Mouse (Mus musculus): Measurements from ENCODE around the gene Evi2a. TPM values are rescaled to one million over a fixed set of nuclear protein-coding genes. Genes with fewer than 3 reads are reported as not detected.

Evi2a gene
- polyA plus RNA-seq, 1 experiment = 0.04 TPM

DNA sequence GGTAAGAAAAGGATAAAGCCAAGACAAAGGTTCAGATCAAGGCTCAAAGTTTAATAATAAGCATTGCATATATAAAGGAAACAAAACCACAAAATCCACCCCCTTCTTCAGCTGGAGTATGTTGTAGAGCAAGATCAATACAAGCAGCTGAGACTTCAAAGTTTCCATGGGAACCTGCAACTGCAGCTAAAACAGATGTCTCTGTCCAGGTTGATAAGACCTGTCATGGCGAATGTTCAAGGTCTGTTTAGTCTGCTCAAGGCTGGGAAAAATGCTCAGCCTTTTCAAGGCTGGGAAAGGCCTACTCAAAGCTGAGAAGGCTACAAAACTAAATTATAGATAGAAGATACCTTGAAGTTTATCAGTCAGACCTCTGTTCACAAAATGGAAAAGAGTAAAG lies 22.2 kb upstream of the Evi2a start:
- Histone ChIP-seq H3K4me1 (ENCODE audit: control insufficient read depth) (no peaks in the 10 kb centered on the region; the same call in none of the 2 replicates), H3K4me3 (replicated peaks) (no peak overlapping the region)

DNA sequence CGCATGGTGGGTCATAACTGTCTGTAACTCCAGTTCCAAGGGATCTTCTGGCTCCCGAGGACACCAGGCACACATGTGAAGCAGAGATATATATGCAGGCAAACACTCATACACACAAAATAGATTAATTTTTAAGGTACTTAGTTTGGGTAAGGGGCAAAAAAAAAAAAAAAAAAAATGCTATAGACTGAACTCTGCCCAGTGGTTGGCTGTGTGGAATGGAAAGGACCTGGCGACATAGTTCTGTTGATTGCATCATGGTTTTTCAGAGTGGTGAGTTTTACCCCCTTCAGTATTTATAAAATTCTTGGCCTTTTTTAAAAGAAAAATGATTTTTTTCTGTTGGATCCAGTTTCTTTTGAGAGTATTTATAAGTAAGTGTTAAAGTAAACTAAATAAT lies 5.9 kb upstream of the Evi2a start:
- Histone ChIP-seq H3K4me1 (ENCODE audit: control insufficient read depth) (peaks cover 6% of the 10 kb centered on the region), H3K4me3 (replicated peaks) (no peak overlapping the region), H3K9me3 (ENCODE audit: control insufficient read depth, low read length) (no peaks in the 10 kb centered on the region), H3K27me3 (ENCODE audit: control insufficient read depth) (no peaks in the 10 kb centered on the region), H3K36me3 (ENCODE audit: control insufficient read depth) (peaks cover 3% of the 10 kb centered on the region; the same call in 1 of the 2 replicates)
- TF ChIP-seq GATA1 (IDR thresholded peaks at IDR 0.05; ENCODE audit: low read length) (no peak), TAL1 (IDR thresholded peaks at IDR 0.05; ENCODE audit: low read length) (no peak)

More for the DNA sequence above, 22.2 kb upstream of the Evi2a start:
- Histone ChIP-seq H3K9me3 (ENCODE audit: control insufficient read depth, low read length) (no peaks in the 10 kb centered on the region), H3K36me3 (ENCODE audit: control insufficient read depth) (peaks cover 12% of the 10 kb centered on the region), H3K27me3 (ENCODE audit: control insufficient read depth) (no peaks in the 10 kb centered on the region)
- TF ChIP-seq TAL1 (IDR thresholded peaks at IDR 0.05; ENCODE audit: low read length) (no peak), GATA1 (IDR thresholded peaks at IDR 0.05; ENCODE audit: low read length) (no peak)

DNA sequence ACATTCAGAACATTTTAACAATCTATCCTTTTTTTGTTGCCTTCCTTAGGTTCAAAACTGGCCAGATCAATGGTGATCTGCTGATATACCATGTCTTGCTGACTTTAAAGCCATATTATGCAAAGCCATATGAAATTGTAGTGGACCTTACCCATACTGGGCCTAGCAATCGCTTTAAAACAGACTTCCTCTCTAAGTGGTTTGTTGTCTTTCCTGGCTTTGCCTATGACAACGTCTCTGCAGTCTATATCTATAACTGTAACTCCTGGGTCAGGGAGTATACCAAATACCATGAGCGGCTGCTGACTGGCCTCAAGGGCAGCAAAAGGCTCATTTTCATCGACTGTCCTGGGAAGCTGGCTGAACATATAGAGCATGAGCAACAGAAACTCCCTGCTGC lies 5.1 kb upstream of the Evi2a start:
- no peak overlapping the region for H3K4me3 ChIP-seq (replicated peaks)
- H3K9me3 ChIP-seq (ENCODE audit: control insufficient read depth, low read length) = no peaks in the 10 kb centered on the region
- H3K36me3 ChIP-seq (ENCODE audit: control insufficient read depth) = peaks cover 3% of the 10 kb centered on the region; the same call in 1 of the 2 replicates
- no peak for TF ChIP-seq GATA1 (IDR thresholded peaks at IDR 0.05; ENCODE audit: low read length)
- no peaks in the 10 kb centered on the region for H3K27me3 ChIP-seq (ENCODE audit: control insufficient read depth)
- H3K4me1 ChIP-seq (ENCODE audit: control insufficient read depth) = peaks cover 10% of the 10 kb centered on the region

DNA sequence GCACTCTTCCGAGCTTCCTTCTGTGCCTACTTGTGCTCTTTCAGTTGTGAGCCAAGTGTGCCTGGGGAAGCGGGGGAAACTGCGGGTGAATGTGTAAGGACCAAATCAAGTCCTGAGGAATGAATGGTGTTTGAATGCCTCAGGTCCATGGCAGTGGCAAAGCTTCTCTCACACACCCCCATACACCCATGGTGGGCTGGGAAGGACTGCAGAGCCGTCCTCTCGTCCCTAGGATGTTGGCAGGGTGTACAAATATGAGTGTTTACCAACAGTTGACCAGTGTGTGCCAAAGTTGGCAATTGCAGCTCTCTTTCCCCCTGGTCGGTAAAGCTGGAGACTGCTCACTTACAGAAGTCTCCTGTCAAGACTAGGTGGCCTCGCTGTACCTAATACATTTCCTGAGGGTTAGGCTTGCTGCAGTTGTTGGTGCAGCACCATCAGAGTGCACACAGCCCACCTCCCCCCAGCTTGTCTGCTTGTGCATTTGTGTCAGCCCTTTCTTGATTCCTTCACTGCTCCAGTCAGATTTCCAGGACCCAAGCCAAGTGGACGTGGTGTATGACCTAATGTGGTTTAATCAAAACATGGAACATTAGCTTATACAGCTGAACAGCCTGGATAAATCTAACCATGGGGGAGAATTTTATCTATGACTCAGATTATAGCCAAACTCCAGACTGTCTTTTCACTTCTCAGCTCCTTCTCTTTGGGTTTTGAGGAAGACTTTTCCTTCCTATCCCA lies 3.7 kb upstream of the Evi2a start:
- TF ChIP-seq TAL1 (IDR thresholded peaks at IDR 0.05; ENCODE audit: low read length) (no peak), GATA1 (IDR thresholded peaks at IDR 0.05; ENCODE audit: low read length) (no peak)
- no peak overlapping the region for H3K4me3 ChIP-seq (replicated peaks)
- H3K4me1 ChIP-seq (ENCODE audit: control insufficient read depth) = peaks cover 13% of the 10 kb centered on the region

DNA sequence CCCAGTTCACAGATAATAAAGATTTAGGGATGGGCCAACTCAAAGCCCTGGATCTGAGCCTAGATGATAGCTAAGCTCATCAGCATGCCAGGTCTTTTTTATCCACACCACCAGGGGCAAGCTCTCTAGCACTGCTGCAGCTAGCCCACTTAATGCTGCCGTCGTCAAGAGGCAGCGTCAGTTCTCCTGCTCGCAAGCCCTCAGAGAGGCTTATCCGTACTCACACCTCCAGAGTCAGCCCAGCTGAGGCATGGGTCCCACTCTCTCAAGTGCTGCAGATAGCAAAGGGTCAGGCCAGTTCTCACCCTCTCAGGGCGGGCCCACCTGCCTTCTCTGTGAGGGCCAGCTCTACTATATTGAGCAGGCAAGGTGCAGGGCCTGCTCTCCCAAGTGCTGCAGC lies 2.9 kb upstream of the Evi2a start:
- peaks cover 13% of the 10 kb centered on the region for H3K4me1 ChIP-seq (ENCODE audit: control insufficient read depth)
- no peak overlapping the region for H3K4me3 ChIP-seq (replicated peaks)
- TF ChIP-seq TAL1 (IDR thresholded peaks at IDR 0.05; ENCODE audit: low read length) = no peak
- no peak for TF ChIP-seq GATA1 (IDR thresholded peaks at IDR 0.05; ENCODE audit: low read length)
- peaks cover 3% of the 10 kb centered on the region; the same call in 1 of the 2 replicates for H3K36me3 ChIP-seq (ENCODE audit: control insufficient read depth)
- no peaks in the 10 kb centered on the region for H3K27me3 ChIP-seq (ENCODE audit: control insufficient read depth)
- H3K9me3 ChIP-seq (ENCODE audit: control insufficient read depth, low read length) = no peaks in the 10 kb centered on the region

More for the DNA sequence above, 3.7 kb upstream of the Evi2a start:
- Histone ChIP-seq H3K36me3 (ENCODE audit: control insufficient read depth) (peaks cover 3% of the 10 kb centered on the region; the same call in 1 of the 2 replicates), H3K27me3 (ENCODE audit: control insufficient read depth) (no peaks in the 10 kb centered on the region), H3K9me3 (ENCODE audit: control insufficient read depth, low read length) (no peaks in the 10 kb centered on the region)

DNA sequence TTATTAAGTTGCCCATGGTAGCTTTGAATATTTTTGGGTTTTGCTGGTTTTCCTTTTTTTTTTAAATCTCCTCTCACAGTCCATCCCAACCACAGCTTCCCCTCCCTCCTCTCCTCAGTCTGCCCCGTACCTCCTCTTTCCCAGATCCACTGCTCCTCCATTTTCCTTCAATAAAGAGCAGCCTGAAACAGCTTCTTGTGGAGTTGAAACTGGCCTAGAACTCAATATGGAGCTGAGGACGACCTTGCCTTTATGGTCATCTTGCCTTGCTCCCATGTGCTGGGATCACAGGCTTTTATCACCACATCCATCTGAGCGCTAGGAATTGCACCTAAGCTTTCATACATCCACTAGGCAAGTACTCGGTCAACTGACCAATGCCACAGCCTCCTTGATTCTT lies 1.1 kb upstream of the Evi2a start:
- peaks cover 25% of the 10 kb centered on the region for H3K4me1 ChIP-seq (ENCODE audit: control insufficient read depth)
- TF ChIP-seq TAL1 (IDR thresholded peaks at IDR 0.05; ENCODE audit: low read length) (no peak), GATA1 (IDR thresholded peaks at IDR 0.05; ENCODE audit: low read length) (no peak)

DNA sequence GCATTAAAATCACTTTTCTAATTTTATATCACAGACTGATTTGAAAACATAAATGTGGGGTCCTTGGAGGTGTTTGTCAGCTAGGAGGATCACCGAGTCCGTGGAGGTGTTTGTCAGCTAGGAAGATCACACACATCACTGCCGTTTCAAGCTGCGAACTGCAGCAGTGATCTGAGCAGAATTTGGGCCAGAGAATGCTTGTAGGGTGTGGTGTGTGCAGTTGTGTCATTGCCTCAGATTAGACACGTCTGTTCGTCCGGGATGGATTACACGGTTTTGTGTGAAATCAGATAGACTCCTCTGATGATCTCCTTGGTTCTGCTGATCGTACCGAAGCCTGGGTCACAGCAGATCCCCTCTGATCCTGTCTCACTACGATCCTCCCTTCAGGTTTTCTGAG lies 365 bp upstream of the Evi2a start:
- Histone ChIP-seq H3K4me3 (replicated peaks) (no peak overlapping the region), H3K9me3 (ENCODE audit: control insufficient read depth, low read length) (no peaks in the 10 kb centered on the region), H3K36me3 (ENCODE audit: control insufficient read depth) (no peaks in the 10 kb centered on the region; the same call in 1 of the 2 replicates), H3K4me1 (ENCODE audit: control insufficient read depth) (peaks cover 25% of the 10 kb centered on the region), H3K27me3 (ENCODE audit: control insufficient read depth) (no peaks in the 10 kb centered on the region)
- TF ChIP-seq GATA1 (IDR thresholded peaks at IDR 0.05; ENCODE audit: low read length) (no peak), TAL1 (IDR thresholded peaks at IDR 0.05; ENCODE audit: low read length) (no peak)

More for the DNA sequence above, 1.1 kb upstream of the Evi2a start:
- Histone ChIP-seq H3K4me3 (replicated peaks) (no peak overlapping the region), H3K27me3 (ENCODE audit: control insufficient read depth) (no peaks in the 10 kb centered on the region), H3K36me3 (ENCODE audit: control insufficient read depth) (no peaks in the 10 kb centered on the region; the same call in 1 of the 2 replicates), H3K9me3 (ENCODE audit: control insufficient read depth, low read length) (no peaks in the 10 kb centered on the region)

DNA sequence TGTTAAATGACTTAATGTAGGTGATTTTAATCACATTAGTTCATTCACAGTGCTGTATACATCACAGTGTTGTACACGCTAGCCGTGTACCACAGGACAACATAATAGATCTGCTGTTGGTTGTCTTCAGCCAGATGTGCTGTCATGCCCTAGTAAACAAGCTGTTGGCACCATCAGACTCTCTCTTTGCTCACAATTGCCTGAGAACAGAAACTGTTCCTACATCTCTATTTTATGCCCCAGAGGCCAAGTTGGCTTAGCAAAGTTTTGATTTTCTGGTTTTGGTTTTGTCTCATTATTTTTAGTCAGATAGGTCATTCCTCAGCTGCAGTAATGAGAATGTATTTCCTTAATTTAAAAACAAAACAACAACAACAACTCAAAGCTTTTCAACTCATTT lies 673 bp downstream of the Evi2a start:
- Histone ChIP-seq H3K4me3 (replicated peaks) (no peak overlapping the region), H3K27me3 (ENCODE audit: control insufficient read depth) (no peaks in the 10 kb centered on the region), H3K4me1 (ENCODE audit: control insufficient read depth) (peaks cover 25% of the 10 kb centered on the region), H3K36me3 (ENCODE audit: control insufficient read depth) (no peaks in the 10 kb centered on the region; the same call in 1 of the 2 replicates), H3K9me3 (ENCODE audit: control insufficient read depth, low read length) (no peaks in the 10 kb centered on the region)
- TF ChIP-seq TAL1 (IDR thresholded peaks at IDR 0.05; ENCODE audit: low read length) = no peak
- no peak for TF ChIP-seq GATA1 (IDR thresholded peaks at IDR 0.05; ENCODE audit: low read length)

DNA sequence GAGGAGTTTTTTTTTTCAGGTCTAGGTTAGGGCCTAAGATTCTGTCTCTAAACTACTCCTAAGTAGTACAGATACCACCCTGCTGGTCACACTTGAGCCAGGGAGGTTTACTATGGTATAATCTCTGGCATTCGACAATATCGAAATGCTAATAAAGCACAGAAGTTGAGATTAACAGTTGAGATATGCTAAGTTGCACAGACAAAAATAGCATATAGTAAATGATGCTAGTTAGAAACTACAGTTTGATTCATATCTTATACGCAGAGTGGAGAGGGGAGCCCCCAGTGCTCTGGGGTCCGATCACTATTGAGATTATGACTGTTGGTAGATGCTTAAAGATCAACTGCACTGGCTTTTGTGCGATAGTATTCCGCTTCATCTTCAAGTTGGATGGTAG lies 1.2 kb downstream of the Evi2a start:
- no peaks in the 10 kb centered on the region; the same call in 1 of the 2 replicates for H3K36me3 ChIP-seq (ENCODE audit: control insufficient read depth)
- H3K4me3 ChIP-seq (replicated peaks) = no peak overlapping the region
- TF ChIP-seq TAL1 (IDR thresholded peaks at IDR 0.05; ENCODE audit: low read length) (no peak), GATA1 (IDR thresholded peaks at IDR 0.05; ENCODE audit: low read length) (no peak)
- no peaks in the 10 kb centered on the region for H3K9me3 ChIP-seq (ENCODE audit: control insufficient read depth, low read length)
- no peaks in the 10 kb centered on the region for H3K27me3 ChIP-seq (ENCODE audit: control insufficient read depth)
- H3K4me1 ChIP-seq (ENCODE audit: control insufficient read depth) = peaks cover 25% of the 10 kb centered on the region
